Mouse (Mus musculus) bone marrow, adult 2 months (tissue): Measurements from ENCODE around the gene Dlx3.

Source experiments
- CTCF ChIP-seq: fragments of 200-500 bp; IDR thresholded peaks from 2 replicates; pipeline ENCODE4 v1.5.1; 2011; ENCODE audit warnings: low read length, control low read depth; ENCODE audit not compliant: control insufficient read depth, insufficient read depth
- POLR2A ChIP-seq: fragments of 200-500 bp; IDR thresholded peaks from 2 replicates; pipeline ENCODE4 v1.6.1; 2011; ENCODE audit warnings: low read depth, mild to moderate bottlenecking, control low read depth, low read length, borderline replicate concordance; ENCODE audit not compliant: control insufficient read depth

DNA sequence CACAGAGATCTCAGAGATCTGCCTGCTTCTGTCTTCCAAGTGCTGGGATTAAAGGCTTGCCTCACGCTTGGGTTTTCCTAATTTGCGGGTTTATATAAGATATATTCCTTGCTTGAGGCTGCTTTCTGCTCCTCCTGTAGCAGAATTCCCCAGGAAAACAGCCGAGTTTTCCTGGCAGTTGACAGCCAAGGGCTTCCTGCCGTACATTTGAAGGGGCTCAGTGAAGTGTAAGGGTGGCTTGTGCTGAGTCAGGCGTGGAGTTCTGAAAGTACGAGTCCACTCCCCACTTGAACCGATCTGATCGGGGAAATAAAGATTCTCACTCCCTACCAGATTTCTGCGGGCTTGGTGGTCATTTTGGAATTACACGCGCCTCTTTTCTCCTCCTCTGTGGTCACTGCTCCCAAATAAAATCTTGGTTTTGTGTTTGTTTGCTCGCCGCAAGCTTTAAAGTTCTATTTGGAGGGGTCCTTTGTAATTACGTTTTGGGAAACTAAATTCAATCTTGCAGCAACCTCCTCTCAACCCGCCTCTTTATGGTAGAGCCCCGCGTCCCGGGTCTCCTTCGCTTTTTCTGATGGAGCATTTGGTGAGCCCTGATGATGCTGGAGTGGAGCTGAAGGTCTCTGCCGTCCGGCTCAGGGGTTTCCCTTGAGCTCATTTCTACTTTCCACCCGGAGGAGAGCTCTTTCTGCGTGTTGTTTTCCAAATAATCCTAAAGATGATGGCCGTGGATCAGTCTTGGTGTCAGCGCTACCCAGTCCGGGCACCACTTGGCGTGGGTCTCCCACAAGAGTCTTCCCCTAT lies 29.7 kb downstream of the Dlx3 start:
- no peak for TF ChIP-seq CTCF
- TF ChIP-seq POLR2A = no peak
